Mouse (Mus musculus) retina, postnatal 1 day (tissue): ENCODE data around the gene Numb.

Experiments
- DNase-seq: peaks from one replicate; pipeline ENCODE4 v3.0.0-alpha.2; 2012

Gene Numb

DNA sequence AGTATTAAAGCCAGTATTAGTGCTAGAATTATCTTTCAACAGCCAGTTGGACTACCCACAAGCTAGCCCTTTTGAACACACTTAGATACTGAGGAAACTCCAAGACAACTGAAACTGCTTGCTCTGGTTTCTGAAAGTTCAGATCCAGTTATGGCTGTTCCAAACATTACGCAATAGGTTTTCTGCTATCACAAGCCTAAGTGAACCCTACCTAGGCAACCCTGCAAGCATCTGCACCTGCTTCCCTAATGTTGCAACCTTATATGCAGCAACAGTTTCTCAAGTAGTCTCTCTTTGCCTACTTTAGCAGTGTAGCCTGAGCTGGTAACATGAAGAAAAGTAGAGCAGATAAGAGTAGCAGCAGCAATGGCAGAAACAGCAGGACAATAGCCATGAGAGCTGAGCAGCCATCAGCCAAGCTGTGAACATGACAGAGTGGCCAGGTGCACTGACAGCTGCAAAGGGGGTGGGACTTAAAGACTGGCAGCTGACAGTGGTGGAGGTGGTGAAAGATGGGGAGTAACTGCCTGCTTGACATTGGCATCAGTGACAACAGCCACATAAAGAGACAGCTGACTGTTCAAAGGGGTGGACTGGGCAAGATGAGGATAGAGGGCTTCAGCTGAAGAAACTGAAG lies 73.0 kb downstream of the Numb start:
- no peak for DNase-seq

DNA sequence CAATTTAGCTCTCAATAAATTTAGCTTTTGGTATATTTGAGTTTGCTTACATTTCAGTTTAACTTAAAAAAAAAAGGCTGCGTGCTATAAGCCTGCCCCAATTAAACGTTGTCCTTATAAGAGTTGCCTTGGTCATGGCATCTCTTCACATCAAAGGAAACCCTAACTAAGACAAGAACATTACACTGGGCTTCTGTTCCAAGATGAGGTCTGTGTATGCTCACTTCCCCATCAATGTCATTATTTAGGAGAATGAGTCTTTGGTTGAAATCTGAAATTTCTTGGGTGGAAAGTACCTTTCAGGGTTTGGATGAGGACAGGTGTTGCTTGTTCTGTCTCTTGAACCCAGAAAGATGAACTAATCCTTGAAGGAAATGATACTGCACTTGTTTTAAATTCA lies 73.9 kb downstream of the Numb start:
- no peak for DNase-seq

DNA sequence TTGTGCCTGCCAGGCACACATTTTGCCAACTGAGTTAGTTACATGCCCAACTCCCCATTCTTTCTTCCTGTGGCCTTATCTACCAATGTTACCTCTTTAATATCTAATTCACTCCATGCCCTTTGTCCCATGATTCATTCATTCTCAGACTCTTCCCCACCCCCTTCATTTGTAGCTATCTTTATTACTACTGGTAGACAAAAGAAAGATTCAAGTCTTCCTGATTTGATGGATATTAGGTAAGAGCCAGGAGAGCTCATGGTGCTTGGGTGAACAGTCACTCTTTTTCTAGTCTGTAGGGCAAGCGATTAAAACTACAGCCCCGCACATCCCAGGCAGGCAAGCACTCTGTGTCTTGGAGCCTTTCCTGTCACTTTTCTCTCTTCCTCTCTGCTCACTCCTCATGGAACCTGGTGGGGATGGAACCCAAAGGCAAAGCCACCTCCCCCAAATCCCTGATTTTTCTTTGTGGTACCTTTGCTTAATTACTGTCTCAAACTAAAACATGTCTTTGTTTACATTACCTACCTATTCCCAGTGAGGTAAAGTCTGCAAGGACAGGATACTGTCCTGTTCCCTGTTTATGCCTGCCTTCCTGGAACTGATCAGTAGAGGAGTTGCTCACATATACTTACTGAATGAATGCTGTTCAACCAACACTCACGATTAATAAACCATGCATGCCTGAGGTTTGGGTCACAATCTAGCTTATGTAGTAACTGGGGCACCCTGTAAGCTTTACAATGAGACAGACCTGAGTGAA lies 78.9 kb downstream of the Numb start:
- DNase-seq = no peak

DNA sequence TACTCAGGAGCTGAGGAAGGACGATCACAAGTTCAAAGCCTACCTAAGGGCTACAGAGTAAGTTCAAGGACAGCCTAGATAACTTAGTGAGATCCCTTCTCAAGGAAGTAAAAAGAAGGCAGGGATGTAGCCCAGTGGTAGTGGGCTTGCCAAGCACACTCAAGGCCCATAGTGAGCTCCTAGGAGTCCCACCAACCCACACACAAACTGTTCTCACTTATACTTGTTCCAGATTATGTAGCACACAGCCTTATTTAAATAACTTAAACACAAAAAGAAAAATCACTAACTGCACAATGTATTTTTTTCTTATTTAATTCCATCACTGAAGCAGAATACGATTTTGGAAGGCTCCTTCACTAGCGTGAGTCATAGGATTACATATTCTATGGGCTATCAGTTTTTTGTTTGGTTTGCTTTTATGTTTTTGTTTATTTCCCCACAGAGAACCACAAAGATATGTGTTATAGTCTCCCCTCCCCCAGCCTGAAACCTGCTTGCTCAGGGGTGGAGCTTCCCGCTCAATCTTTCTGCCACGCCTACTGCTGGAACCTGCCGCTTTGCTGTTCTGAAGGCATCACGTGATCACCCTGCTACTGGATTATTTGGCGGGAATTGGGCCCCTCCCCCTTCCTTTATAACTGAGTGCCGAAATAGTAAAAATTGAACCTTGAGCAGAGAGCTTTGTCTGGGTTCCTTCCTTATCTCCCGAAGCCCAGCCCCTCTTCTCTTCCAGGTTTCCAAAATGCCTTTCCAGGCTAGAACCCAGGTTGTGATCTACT lies 80.1 kb downstream of the Numb start:
- no peak for DNase-seq

DNA sequence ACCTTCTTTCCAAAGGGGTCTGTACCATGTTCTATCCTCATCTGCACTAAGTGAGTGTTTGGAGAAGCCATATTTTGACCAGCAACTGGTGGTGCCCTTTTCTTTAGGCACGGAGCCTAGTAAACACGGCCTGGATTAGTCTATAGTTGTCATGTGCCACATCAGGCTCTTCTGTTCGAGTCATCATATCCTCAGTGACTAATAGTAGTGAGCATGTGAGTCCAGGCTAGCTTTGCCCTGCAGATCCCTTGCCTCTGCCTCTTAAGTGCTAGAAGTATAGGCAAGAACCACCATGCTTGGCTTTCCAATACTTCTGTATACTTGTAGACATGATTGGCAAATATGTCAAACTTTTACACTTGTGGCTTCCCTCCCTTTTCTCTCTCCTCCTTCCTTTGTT lies 87.8 kb downstream of the Numb start:
- DNase-seq = no peak

DNA sequence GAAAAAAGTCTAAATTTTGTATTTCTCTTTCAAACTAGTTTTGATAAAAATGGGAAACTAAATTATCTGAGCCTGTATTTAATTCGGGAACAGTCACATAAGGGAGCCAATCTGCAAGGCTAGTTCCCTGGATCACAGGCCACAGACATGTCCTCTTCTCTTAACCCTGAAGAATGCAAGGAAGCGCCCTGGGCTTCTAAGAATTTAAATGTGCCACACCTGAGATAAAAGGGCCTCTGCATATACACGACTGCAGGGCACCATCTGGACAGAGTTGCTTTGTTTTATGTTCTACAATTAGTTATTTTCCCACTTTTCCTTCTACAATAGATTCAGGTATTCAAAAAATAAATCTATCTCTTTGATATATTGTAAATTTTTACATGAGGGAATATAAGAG lies 91.3 kb downstream of the Numb start:
- no peak for DNase-seq

DNA sequence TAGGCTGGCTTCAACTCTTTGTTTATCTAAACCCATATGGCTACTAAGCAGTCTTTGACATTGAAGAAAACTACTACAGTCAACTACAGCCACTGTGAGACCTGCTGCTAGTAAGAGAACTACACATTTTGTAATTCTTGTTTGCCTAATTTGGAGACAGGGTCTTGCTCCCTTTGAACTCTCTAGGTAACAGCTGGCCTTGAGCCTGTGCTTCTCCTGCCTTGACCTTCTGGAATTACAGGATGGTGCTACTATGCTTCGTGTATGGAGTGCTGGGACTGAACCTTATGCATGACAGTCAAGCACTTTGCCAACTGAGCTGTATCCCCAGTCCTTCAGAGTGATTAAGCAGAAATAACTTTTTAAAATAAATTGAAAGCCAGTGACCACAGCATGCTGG lies 105.1 kb downstream of the Numb start:
- no peak for DNase-seq

DNA sequence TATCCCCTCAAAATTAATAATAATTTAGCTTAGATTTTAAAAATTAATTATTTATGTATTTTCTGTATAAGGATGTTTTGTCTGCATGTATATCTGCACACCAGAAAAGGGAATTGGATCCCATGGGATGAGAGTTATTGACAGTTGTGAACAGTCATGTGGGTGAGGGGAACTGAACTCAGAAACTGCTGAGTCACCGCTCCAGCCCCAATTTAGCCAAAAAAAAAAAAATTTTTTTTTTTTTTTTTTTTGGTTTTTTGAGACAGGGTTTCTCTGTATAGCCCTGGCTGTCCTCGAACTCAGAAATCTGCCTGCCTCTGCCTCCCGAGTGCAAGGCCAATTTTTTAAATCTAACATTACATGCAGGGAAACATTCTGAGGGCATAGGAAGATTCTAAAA lies 109.8 kb downstream of the Numb start:
- no peak for DNase-seq

DNA sequence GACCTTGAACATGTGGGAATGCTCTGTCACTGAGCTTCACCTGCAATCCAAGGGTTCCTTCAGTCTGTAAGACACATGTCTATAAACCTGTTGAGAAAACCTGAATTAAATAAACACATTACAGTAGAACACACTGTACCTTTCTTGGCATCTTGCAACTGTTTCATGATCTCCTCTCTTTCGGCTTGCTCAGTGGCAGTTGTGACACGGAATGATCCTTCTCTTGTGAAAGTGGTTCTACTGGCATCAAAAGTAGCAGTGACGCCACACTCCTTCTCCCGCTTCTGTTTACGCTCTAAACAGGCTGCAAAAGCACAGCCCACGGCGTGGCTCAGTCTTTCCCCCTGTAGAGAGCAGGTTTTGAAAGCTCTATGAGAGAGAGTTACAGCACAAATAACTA lies 118.1 kb downstream of the Numb start:
- DNase-seq = no peak

DNA sequence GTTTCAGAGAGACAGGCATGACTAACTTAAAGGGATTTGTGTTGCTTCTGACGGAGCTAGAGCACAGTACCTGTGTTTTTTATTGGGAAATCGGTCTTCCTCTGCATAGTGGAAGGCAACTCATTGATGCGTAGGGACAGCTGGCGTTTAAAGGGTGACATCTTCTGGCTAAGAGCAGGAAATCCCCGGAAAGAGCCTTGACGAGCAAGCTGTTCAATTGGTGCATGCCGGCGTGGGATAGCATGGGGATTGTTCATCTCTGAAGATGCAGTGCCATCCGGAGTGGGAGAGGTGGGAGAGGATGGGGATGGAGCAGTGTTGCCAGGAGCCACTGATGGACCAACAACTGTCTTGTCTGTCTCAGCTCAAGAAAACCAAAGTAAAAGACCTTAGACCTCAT lies 120.8 kb downstream of the Numb start:
- peak; percentile 67 for DNase-seq

DNA sequence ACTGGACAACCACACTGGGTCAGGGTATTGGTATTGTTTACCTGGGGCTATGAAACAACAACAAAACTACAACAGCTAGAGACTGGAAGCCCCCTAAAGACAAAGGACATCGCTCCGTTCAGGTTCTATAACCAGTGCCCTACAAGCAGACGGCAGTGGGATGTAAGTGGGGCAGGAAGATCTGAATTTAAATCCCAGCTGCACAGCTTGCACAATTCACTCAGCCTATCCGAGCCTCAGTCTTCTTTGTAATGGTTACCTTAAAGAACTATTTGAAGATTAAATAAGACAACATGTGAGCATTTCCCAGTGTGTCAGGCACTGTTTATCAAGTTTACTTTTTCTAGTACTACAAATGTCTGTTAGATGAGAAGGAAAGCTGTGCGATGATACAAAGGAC lies 123.4 kb downstream of the Numb start:
- DNase-seq = no peak

DNA sequence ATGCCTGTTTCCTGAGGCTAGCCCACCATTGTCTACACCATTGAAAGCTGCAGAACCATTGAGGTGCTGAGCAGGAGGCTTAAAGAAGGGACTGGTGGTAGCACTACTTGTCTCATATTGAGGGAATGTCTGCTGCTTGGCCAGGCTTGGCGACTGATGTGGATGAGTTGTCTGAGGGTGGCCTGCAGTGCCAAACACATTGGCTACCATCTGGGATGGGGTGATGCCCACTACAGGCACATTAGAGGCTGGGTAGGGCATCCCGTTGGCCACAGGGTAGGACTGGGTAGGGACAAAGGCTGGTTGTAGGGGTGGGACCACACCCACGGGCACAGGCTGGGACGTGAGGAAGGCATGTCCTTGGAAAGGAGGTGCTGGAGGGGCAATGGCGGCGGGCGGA lies 126.1 kb downstream of the Numb start:
- DNase-seq = no peak

DNA sequence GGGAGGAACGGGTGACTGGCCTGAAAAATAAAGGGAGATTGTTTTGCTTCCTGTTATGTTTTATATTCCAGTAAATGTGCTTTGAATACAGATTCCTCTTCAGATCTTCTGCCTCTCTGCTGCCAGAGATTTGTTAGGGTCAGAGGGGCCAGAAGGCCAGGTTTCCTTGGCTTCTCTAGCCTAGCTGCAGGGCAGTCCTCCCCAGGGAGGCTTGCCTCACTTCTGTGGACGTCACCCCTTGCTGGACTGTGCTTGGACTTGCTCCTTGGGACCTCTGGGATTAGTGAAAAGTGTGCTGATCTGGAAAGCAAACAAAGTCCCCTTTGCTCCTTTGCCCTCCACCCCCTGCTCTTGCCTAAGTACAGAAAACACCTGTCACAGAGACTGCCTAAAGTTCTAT lies 126.7 kb downstream of the Numb start:
- no peak for DNase-seq

DNA sequence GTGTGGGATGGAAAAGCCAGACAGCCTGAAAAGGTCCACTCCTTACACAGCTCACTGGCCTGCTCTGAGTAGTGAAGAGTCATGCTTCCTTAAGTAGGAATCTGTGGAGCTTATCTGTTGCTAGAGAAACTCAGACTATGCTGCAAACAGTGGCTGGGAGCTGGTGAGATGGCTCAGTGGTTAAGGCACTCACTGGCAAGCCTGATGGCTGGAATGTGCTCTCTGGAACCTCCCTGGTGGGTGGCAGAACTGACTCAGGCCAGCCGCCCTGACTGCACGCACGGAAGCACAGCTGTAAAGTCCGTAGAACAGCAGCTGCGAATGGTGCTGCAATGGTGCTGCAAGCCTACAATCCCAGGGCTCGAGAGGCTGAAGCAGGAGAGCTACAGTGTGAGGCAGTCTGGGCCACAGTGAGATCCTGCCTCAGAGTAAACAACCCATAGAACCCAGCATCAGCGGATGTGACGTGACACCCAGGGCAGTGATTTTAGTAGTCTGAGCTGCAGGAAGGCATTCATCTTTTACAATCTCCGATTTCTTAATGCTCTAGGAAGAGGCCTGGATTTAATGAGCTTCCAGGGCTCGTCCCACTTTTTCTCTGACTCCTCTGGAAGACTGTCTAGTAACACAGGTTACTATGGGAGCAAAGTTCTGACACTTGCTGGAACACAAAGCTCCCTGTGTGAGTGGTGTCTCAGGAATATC lies 128.9 kb downstream of the Numb start:
- DNase-seq = no peak

DNA sequence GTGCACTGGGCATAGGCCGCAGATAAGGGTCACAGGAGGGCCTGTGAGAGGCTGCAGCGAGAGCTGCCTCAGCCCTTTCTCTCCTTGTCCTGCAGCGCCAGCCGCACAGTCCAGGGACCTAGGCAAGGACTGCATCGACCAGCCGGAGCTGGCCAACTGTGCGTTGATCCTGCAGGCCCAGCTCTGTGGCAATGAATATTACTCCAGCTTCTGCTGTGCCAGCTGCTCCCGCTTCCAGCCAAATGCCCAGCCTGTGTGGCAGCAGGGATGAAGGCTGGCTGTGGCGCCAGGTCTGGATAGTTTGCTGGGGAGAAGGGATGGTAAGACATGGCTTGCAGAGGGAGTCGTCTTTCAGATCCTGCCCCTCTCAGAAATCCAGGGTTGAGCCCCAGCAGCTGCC lies 130.0 kb downstream of the Numb start:
- no peak for DNase-seq

DNA sequence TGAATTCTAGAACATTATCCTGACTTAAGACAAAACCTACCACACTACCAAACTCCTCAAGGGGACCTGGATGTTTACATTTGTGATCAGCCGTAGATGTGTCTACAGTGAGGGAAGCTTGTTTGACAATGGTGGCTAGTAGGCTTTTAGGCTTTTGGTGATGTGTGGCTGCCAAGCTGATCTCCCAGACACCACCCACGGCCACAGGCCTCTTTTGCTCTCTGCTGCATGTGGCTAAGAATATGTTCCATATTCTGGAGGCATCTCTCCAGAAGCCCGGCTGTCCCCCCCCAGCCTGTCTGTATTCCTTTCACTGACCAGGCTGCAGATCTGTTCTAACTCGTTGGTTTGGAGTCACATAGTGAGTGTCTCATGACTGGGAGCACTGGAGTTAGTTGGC lies 131.0 kb downstream of the Numb start:
- no peak for DNase-seq

DNA sequence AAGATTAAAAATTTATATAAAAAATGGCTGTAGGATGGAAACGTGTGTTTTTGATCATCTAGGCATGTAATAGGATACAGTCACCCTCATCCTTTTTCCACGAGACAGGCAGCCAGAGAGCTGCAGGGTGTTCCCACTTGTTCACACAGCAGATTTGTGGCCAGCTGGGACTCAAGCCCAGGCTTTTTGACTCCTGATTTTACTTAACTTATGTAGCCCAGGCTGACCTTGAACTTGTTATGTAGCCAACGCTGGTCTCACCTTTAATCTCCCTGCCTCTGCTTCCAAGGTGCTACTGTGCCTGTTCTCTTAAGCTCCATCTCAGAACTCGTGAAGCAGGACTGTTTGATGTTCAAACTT lies 132.0 kb downstream of the Numb start:
- DNase-seq = no peak

DNA sequence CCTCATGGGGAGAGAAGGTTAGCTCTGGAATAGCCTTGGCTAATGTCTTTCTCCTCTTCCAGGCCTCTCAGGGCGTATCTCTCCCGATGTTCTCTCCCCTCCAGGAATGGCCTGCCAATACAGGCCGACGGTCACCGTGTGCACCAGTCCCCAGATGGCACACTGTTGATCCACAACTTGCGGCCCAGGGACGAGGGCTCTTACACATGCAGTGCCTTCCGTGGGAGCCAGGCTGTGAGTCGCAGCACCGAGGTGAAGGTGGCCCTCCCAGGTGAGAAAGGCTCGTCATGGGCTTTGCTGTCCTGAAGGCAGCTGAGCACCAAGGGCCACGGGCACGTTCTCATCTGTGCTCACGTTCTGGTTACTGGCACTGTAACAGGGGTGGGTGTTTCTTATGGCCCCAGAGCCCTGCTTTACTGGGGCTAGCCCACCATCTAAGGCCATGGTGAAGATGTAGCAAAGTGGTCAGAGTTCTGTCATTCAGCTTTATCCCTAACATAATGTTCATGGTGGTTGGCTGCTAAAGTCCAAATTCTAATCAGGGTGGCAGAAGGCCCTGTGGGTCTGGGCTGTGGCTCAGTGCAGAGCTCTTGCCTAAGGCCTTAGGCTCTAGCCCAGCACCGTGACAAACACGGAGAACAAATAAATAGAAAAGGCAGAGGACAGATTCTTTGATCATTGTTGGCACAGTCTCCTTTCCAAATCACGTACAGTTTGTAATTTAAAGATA lies 132.5 kb downstream of the Numb start:
- no peak for DNase-seq

DNA sequence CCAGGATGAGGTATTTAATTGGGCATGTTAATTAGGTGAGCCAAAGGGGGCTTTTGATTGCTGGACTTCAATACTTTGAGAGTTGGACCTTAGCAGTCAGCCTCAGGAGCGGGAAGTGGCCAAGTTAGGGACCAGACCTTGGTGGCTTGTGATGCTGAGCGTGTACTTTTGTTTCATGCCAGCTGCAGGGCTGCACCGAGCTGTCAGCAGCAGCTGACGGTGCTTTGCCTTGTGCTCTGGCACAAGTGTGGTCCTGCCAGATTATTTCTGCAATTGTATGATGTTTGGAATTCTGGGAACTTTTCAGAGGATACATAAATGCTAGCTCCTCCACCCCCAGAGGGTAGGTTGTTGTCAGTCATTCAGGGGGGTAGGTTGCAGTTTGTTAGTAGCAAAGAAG lies 136.4 kb downstream of the Numb start:
- DNase-seq = no peak

DNA sequence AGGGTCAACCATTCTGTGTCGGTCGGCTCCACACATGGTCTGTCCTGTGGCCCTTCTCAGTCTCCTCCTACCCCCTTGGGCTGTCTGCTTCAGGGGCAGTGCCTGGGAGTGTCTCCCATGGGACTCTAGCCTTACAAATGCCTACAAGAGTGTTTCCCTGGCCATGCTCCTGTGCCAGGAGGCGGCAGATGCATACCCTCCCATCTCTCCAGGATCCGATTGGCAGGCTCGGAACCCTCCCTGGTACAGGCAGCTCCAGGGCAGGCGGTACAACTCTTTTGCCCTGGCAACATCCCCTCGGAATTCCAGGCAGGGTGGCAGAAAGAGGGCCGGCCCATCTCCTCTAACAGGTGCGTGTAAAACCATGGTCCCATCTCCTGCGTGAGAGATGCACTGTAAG lies 139.1 kb downstream of the Numb start:
- DNase-seq = no peak

DNA sequence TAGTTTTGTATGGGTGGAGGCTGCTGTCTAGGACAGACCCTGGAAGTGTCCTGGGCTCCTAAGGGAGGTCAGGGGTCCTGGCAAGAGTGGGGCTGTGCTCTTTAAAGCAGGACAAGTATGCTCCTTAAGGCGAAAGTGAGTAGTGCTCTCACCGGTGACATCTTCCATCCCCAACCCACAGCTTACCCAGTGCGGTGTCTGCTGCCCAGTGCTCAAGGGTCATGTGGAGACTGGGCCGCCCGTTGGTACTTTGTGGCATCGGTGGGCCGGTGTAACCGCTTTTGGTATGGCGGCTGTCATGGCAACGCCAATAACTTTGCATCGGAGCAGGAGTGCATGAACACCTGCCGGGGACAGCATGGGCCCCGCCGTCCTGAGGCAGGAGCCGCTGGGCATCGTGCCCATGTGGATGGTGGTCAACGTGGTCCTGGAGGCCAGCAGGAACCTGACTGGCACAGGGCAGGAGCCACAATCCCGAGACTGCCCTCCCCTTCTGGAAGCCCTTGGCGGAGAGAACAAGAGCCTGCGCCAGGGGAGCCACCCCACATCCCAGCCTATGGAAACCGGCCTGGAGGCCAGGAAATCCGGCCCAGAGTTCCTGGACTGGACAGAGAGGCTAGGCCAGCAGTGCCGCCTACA lies 140.0 kb downstream of the Numb start:
- no peak for DNase-seq

DNA sequence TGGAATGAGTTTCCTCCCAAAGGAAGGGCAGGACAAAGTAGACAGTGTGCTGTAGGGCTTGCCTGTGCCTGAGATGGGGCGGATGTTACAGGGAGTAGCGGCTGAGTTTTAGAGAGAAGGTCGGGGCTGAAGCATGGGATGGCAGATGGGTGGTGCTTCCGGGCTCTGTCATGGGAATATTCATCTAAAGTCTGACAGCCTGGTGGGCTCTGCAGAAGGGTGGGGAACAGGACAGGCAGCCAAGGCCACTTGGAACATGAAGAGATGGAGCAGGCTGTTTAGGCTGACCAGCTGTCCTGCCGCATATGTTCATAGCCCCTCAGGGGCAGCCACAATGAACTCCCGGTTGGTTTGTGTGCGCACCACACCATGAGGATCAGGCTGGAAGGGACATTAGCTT lies 140.5 kb downstream of the Numb start:
- DNase-seq = no peak
